In the genomic region with DNA sequence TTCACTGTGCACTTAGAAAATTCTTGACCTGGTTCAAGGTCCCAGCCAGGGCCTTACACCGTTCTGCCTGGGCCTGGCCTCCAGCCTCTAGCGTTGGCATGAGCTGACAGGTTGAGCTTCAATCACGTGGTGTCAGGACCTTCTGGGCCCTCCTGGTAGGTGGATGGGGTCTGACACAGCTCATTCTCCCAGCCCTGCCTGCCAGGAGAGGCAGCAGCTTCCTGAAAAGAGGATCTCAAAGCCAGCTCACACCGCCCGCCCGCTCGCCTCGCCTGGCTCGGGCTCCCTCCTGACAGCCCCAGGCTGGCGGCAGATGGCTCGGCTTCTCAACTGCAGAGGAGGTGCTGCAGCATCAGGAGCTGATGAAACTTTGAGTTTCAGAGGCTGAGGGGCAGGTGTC, we compare ENCODE assay signal across 8 mouse cellular contexts.
DNase-seq lines count a peak whose midpoint lies in the region; ATAC-seq and TF ChIP-seq lines count a peak whose summit lies in the region.

No protein-coding gene starts in this region.

- TF ChIP-seq CTCF in gastrocnemius, adult 2 months (IDR thresholded peaks at IDR 0.05), result no peak

- ATAC-seq in hindbrain, embryonic 14.5 days (ENCODE audit: low FRiP score), result peak; percentile 60
- ATAC-seq in megakaryocyte progenitor cell, adult 5-6 weeks (replicated peaks; ENCODE audit: poor library complexity), result peak; percentile 43

- intact Hi-C loops in gastrocnemius, adult 2 months (cut with DNase I), result no loop called here

- H3K36me3 ChIP-seq in hindbrain, embryonic 14.5 days (replicated peaks; ENCODE audit: control insufficient read depth, insufficient read depth), result no peaks in the 10 kb centered on the region

- no peak overlapping the region for H3K4me2 ChIP-seq in hindbrain, embryonic 14.5 days (replicated peaks)

- peaks cover 17% of the 10 kb centered on the region for H3K4me1 ChIP-seq in hindbrain, embryonic 14.5 days (replicated peaks; ENCODE audit: control insufficient read depth, insufficient read depth, low read length)

- no peak overlapping the region for H3K4me3 ChIP-seq in gastrocnemius, adult 2 months
- no peak overlapping the region for H3K4me3 ChIP-seq in hindbrain, embryonic 14.5 days (replicated peaks; ENCODE audit: low read length)

- H3K27me3 ChIP-seq in hindbrain, embryonic 14.5 days (ENCODE audit: control insufficient read depth, insufficient read depth, low read length), result peaks cover 3% of the 10 kb centered on the region; the same call in 1 of the 2 replicates

- H3K9me3 ChIP-seq in hindbrain, embryonic 14.5 days (ENCODE audit: control insufficient read depth, low read length), result no peaks in the 10 kb centered on the region

- H3K27ac ChIP-seq in gastrocnemius, adult 2 months, result no peak overlapping the region
- H3K27ac ChIP-seq in hindbrain, embryonic 14.5 days, result no peak overlapping the region

- H3K9ac ChIP-seq in hindbrain, embryonic 14.5 days, result no peak overlapping the region

- peak; percentile 36 for DNase-seq in gastrocnemius, adult 2 months
- DNase-seq in gastrocnemius, postnatal 25 days, result no peak
- DNase-seq in embryo, embryonic 10 days (ENCODE audit: low spot score), result peak; percentile 57
- DNase-seq in hindbrain, embryonic 14.5 days (ENCODE audit: low spot score), result peak; percentile 53
- no peak for DNase-seq in thymus, postnatal 25 days
- DNase-seq in heart, adult 9 months (ENCODE audit: low spot score in 2 of 2), result no peak
- DNase-seq in lung, postnatal 4 days, result no peak

- 15% methylated on average over 11 of the region's 11 CpGs for WGBS in hindbrain, embryonic 14.5 days

Comparison
In these comparisons a context has a peak if more than half of its experiments do, and no peak if none do; other contexts are left out.
1. DNase-seq: peak in gastrocnemius, adult 2 months (single experiment), embryo, embryonic 10 days (single experiment) and hindbrain, embryonic 14.5 days (single experiment); none in gastrocnemius, postnatal 25 days (single experiment), thymus, postnatal 25 days (single experiment), heart, adult 9 months (0 of 2) and lung, postnatal 4 days (0 of 2).